Mouse (Mus musculus) small intestine, adult 2 months (tissue): ENCODE measurements around the gene Trpv4. TPM values are rescaled to one million over a fixed set of nuclear protein-coding genes. Genes with fewer than 3 reads are reported as not detected.
A peak's percentile ranks its signal among the peaks of the same experiment; 100 is the strongest.

Source experiments
- H3K27ac ChIP-seq: fragments of 200-500 bp; 2 replicates; pipeline ENCODE4 v1.5.1; 2012; ENCODE audit warnings: low read depth, low read length, control low read depth, inconsistent platforms; ENCODE audit not compliant: insufficient read depth
- H3K27me3 ChIP-seq: fragments of 200-500 bp; 2 replicates; pipeline ENCODE4 v1.6.1; 2012; ENCODE audit warnings: mild to moderate bottlenecking, moderate library complexity, low read length, inconsistent platforms; ENCODE audit not compliant: control insufficient read depth, insufficient read depth
- H3K36me3 ChIP-seq: fragments of 200-500 bp; 2 replicates; pipeline ENCODE4 v1.6.1; 2012; ENCODE audit warnings: mild to moderate bottlenecking, low read length, control low read depth, inconsistent platforms; ENCODE audit not compliant: control insufficient read depth, insufficient read depth
- H3K4me1 ChIP-seq: fragments of 200-500 bp; 2 replicates; pipeline ENCODE4 v1.6.1; 2012; ENCODE audit warnings: low read length, inconsistent platforms, mixed read lengths; ENCODE audit not compliant: control insufficient read depth, insufficient read depth, insufficient read length
- H3K4me3 ChIP-seq: fragments of 200-500 bp; 2 replicates; pipeline ENCODE4 v1.5.1; 2012; ENCODE audit warnings: low read depth, mild to moderate bottlenecking, control low read depth, inconsistent platforms, low read length, moderate library complexity
- CTCF ChIP-seq: fragments of 200-500 bp; IDR thresholded peaks from 2 replicates; pipeline ENCODE4 v1.5.1; 2012; ENCODE audit warnings: low read depth, mild to moderate bottlenecking, control low read depth, inconsistent platforms, low read length, moderate library complexity, mixed read lengths; ENCODE audit not compliant: insufficient replicate concordance, insufficient read length; ENCODE audit errors: extremely low read depth
- POLR2A ChIP-seq: fragments of 200-500 bp; IDR thresholded peaks from 2 replicates; pipeline ENCODE4 v1.6.1; 2012; ENCODE audit warnings: low read depth, mild to moderate bottlenecking, control low read depth, inconsistent platforms, low read length, moderate library complexity
- WGBS: fragments of 180-500 bp; shearing (Covaris S2); methylation state at CpG from one replicate; pipeline ENCODE4 v1.1.7; 2018; 5-methylcytosine and 5-hydroxymethylcytosine counted together
- polyA plus RNA-seq: library from polyadenylated mRNA; depleted of rRNA; stranded (reverse); fragments of >200 nt; gene quantifications from 2 replicates; pipeline ENCODE4 v1.2.3, GENCODE M21; 2012

Gene Trpv4
- polyA plus RNA-seq, 1 experiment: 2.9 TPM

DNA sequence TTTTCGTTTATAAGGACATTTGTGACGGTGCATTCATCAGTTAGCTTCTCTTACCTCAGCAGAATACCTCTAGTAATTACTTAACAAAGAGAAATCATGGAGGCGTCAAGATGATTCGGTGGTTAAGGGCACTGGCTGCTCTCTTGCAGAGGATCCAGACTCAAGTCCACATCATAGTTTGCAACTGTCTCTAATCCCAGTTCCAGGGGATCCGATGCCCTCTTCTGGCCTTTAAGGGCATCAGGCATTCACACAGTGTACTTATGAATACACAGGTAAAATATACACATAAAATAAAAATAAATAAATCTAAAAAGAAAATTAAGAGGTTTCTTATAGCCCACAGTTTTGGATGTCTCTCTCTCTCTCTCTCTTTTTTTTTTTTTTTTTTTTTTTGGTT lies 37.6 kb upstream of the Trpv4 start:
- 60% methylated on average over 5 of the region's 5 CpGs for WGBS

GRCm38 (mm10) chr5:114690633-114691567 lies 32.7 kb upstream of the Trpv4 start, which contains the start of gene Gltp:
Gltp (minus strand) TSS chr5:114690984.
- Histone ChIP-seq H3K27ac (peak within 1 kb of the TSS; percentile 75), H3K4me1 (peaks cover 27% of the 10 kb centered on the region), H3K36me3 (no peaks in the 10 kb centered on the region), H3K27me3 (no peaks in the 10 kb centered on the region), H3K4me3 (peak within 1 kb of the TSS; percentile 91)
- 6% methylated on average over 62 of the region's 75 CpGs for WGBS
- TF ChIP-seq CTCF (no peak), POLR2A (peak; percentile 55; the same call in 1 of the 2 replicates)

More for the DNA sequence above, 37.6 kb upstream of the Trpv4 start:
- TF ChIP-seq POLR2A (no peak), CTCF (no peak)
- Histone ChIP-seq H3K27me3 (no peaks in the 10 kb centered on the region), H3K4me1 (peaks cover 2% of the 10 kb centered on the region), H3K36me3 (no peaks in the 10 kb centered on the region), H3K4me3 (no peak overlapping the region), H3K27ac (no peak overlapping the region)

- peaks cover 27% of the 10 kb centered on the region for H3K4me1 ChIP-seq
- H3K36me3 ChIP-seq: no peaks in the 10 kb centered on the region
- no peaks in the 10 kb centered on the region for H3K27me3 ChIP-seq
- peak overlapping the region; percentile 91 for H3K4me3 ChIP-seq
- H3K27ac ChIP-seq: peak overlapping the region; percentile 75
- WGBS: 11% methylated on average over 16 of the region's 16 CpGs
- no peak for TF ChIP-seq CTCF
- TF ChIP-seq POLR2A: peak; percentile 19
These were observed 31.6 kb upstream of the Trpv4 start for GRCm38 (mm10) chr5:114689700-114690366.

GRCm38 (mm10) chr5:114688703-114689102 lies 30.5 kb upstream of the Trpv4 start:
- WGBS: 93% methylated on average over 13 of the region's 13 CpGs

GRCm38 (mm10) chr5:114687901-114688300 lies 29.7 kb upstream of the Trpv4 start:
- peaks cover 27% of the 10 kb centered on the region for H3K4me1 ChIP-seq
- H3K27me3 ChIP-seq: no peaks in the 10 kb centered on the region
- TF ChIP-seq POLR2A: no peak
- no peak for TF ChIP-seq CTCF
- no peak overlapping the region for H3K4me3 ChIP-seq
- H3K27ac ChIP-seq: no peak overlapping the region
- H3K36me3 ChIP-seq: no peaks in the 10 kb centered on the region

More at GRCm38 (mm10) chr5:114688703-114689102, 30.5 kb upstream of the Trpv4 start:
- Histone ChIP-seq H3K4me1 (peaks cover 27% of the 10 kb centered on the region), H3K27ac (no peak overlapping the region), H3K27me3 (no peaks in the 10 kb centered on the region), H3K4me3 (no peak overlapping the region), H3K36me3 (no peaks in the 10 kb centered on the region)
- TF ChIP-seq CTCF (no peak), POLR2A (no peak)

GRCm38 (mm10) chr5:114686726-114687210 lies 28.5 kb upstream of the Trpv4 start:
- Histone ChIP-seq H3K27me3 (no peaks in the 10 kb centered on the region), H3K36me3 (no peaks in the 10 kb centered on the region), H3K27ac (no peak overlapping the region), H3K4me1 (peaks cover 27% of the 10 kb centered on the region), H3K4me3 (no peak overlapping the region)
- 71% methylated on average over 7 of the region's 7 CpGs for WGBS
- no peak for TF ChIP-seq CTCF
- TF ChIP-seq POLR2A: no peak

GRCm38 (mm10) chr5:114685986-114686385 lies 27.8 kb upstream of the Trpv4 start:
- H3K27ac ChIP-seq: no peak overlapping the region
- 88% methylated on average over 5 of the region's 5 CpGs for WGBS
- peaks cover 25% of the 10 kb centered on the region for H3K4me1 ChIP-seq
- H3K4me3 ChIP-seq: no peak overlapping the region
- H3K27me3 ChIP-seq: no peaks in the 10 kb centered on the region
- TF ChIP-seq CTCF: no peak
- no peak for TF ChIP-seq POLR2A
- H3K36me3 ChIP-seq: no peaks in the 10 kb centered on the region
